Mouse (Mus musculus) embryo, embryonic 10 days (tissue): ENCODE measurements around the gene Cdip1.
A peak's percentile ranks its signal among the peaks of the same experiment; 100 is the strongest.

Experiments used
- DNase-seq: peaks from one replicate; pipeline ENCODE4 v3.0.0-alpha.2; 2015; ENCODE audit warnings: low spot score

Cdip1 gene

GRCm38 (mm10) chr16:4718753-4719518 is 71.2 kb downstream of the Cdip1 start, which contains the start of gene Nmral1:
Gene Nmral1, minus strand, starts transcription at chr16:4719356.
- peak; percentile 89 for DNase-seq

GRCm38 (mm10) chr16:4717866-4718265 is 72.2 kb downstream of the Cdip1 start:
- DNase-seq: no peak

GRCm38 (mm10) chr16:4713861-4714710 is 76.0 kb downstream of the Cdip1 start:
- DNase-seq: no peak

DNA sequence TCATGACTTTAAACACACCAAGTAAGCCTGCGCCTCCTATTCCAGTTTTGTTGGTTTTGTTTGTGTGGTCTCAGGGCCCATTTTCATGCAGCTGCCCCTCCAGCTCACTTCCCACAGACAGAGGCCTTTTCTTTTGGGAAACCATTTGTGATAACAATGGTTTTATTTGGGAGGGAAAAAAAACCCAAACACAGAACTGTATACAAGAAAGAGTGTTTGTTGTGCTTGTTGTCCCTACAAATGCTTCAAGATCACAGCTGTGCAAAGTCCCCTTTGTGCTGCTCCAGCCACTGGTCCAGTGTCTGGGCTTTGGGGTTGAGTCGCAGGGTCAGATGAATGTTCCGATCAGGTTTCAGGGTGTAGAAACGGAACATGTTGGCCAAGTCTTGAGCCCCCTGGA is 78.9 kb downstream of the Cdip1 start:
- DNase-seq: no peak

GRCm38 (mm10) chr16:4705541-4705940 is 84.6 kb downstream of the Cdip1 start:
- DNase-seq: no peak

DNA sequence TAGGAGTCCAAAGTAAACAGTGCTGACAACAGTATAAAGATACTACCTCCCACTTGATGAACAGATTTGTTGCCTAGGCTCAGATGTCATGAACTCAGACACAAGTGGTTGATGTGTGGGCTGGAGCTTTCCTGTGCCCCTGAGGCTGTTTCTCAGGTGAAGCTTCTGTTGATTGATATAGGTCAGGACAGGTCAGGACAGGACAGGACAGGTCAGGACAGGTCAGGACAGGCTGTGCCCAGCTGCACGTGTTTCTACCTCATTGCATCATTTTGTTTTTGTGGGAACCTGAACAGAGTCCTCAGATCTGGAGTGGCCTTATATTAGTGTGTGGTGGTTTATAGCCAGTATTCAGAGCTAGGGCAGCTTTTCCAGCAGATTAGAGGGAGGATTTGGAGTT is 87.4 kb downstream of the Cdip1 start:
- DNase-seq: no peak

GRCm38 (mm10) chr16:4701211-4701610 is 88.9 kb downstream of the Cdip1 start:
- no peak for DNase-seq
